In genomic region chr8:83875656-83876040, GRCm38 (mm10) we compare ENCODE assay signal across 9 mouse cellular contexts. TPM values are rescaled to one million over a fixed set of nuclear protein-coding genes. Genes with fewer than 3 reads are reported as not detected.
DNase-seq lines count a peak whose midpoint lies in the region; ATAC-seq lines count a peak whose summit lies in the region.
"Had no signal": no experiment of that assay in that cellular context is flagged by ENCODE, and none has a peak within 500 bp of the region (broad histone marks: within the 10 kb centered on the region; RNA-seq: fewer than 3 reads in every experiment).

No protein-coding gene starts in this region.

- H3K4me1 ChIP-seq in kidney, embryonic 15.5 days, result peaks cover 25% of the 10 kb centered on the region
- H3K4me1 ChIP-seq in heart, embryonic 14.5 days (ENCODE audit: control insufficient read depth in 2 of 2, insufficient read depth in 2 of 2, low read length in 2 of 2), result peaks cover 10 to 13% of the 10 kb centered on the region in 2 experiments; a peak in 2 of 4 replicates
- peaks cover 15% of the 10 kb centered on the region for H3K4me1 ChIP-seq in limb, embryonic 13.5 days
- peaks cover 10% of the 10 kb centered on the region for H3K4me1 ChIP-seq in neural tube, embryonic 14.5 days (ENCODE audit: control insufficient read depth, insufficient read depth, low read length)

- H3K27ac ChIP-seq in kidney, embryonic 15.5 days, result peak overlapping the region; percentile 70
- H3K27ac ChIP-seq in heart, embryonic 14.5 days (replicated peaks in 1 of 2; ENCODE audit: control insufficient read depth in 1 of 2, insufficient read depth in 1 of 2, low read depth in 2 of 2, low read length in 2 of 2), result no peak overlapping the region
- H3K27ac ChIP-seq in limb, embryonic 13.5 days, result peak overlapping the region; percentile 84; the same call in 1 of the 2 replicates
- peak overlapping the region; percentile 87; the same call in 1 of the 2 replicates for H3K27ac ChIP-seq in neural tube, embryonic 14.5 days (ENCODE audit: low read depth, low read length)

- ATAC-seq in kidney, embryonic 15.5 days (replicated peaks; ENCODE audit: low FRiP score), result peak; percentile 28; the same call in 1 of the 2 replicates
- ATAC-seq in heart, embryonic 14.5 days (ENCODE audit: insufficient number of reproducible peaks, insufficient read depth, low FRiP score, low read depth), result no peak
- peak; percentile 39 for ATAC-seq in limb, embryonic 13.5 days (ENCODE audit: low FRiP score, low read depth)
- peak; percentile 50; the same call in 1 of the 2 replicates for ATAC-seq in neural tube, embryonic 14.5 days (ENCODE audit: low read depth)
- no peak for ATAC-seq in CD4-positive, CD25-positive, alpha-beta regulatory T cell, adult 4 months

- peak overlapping the region; percentile 71 for H3K4me3 ChIP-seq in kidney, embryonic 15.5 days (replicated peaks)
- H3K4me3 ChIP-seq in heart, embryonic 14.5 days (ENCODE audit: control insufficient read depth in 1 of 2, insufficient read depth in 1 of 2, low read depth in 1 of 2, low read length in 2 of 2), result peak overlapping the region; percentile 70 to 82
- peak overlapping the region; percentile 70 for H3K4me3 ChIP-seq in limb, embryonic 13.5 days
- H3K4me3 ChIP-seq in neural tube, embryonic 14.5 days (ENCODE audit: low read depth, low read length), result peak overlapping the region; percentile 62

- peak overlapping the region; percentile 70 for H3K9ac ChIP-seq in kidney, embryonic 15.5 days
- peak overlapping the region; percentile 73; the same call in 1 of the 2 replicates for H3K9ac ChIP-seq in heart, embryonic 14.5 days (ENCODE audit: low read length)
- H3K9ac ChIP-seq in limb, embryonic 13.5 days, result peak overlapping the region; percentile 87
- peak overlapping the region; percentile 83 for H3K9ac ChIP-seq in neural tube, embryonic 14.5 days (replicated peaks; ENCODE audit: low read depth, low read length)

- H3K27me3 ChIP-seq in kidney, embryonic 15.5 days, result peaks cover 22% of the 10 kb centered on the region
- peaks cover 10% of the 10 kb centered on the region for H3K27me3 ChIP-seq in heart, embryonic 14.5 days (ENCODE audit: control insufficient read depth, insufficient read depth, low read length)
- peaks cover 13% of the 10 kb centered on the region for H3K27me3 ChIP-seq in limb, embryonic 13.5 days
- H3K27me3 ChIP-seq in neural tube, embryonic 14.5 days (ENCODE audit: control insufficient read depth, insufficient read depth, low read length), result no peaks in the 10 kb centered on the region

- DNase-seq in kidney, postnatal 10 days, result no peak
- peak; percentile 77 for DNase-seq in cerebellum, adult 9-10 months
- DNase-seq in adrenal gland, postnatal 10 days, result no peak

- no peaks in the 10 kb centered on the region for H3K9me3 ChIP-seq in kidney, embryonic 15.5 days (replicated peaks)
- peaks cover 2% of the 10 kb centered on the region; the same call in 1 of the 2 replicates for H3K9me3 ChIP-seq in heart, embryonic 14.5 days (ENCODE audit: control insufficient read depth, low read length)
- peaks cover 7% of the 10 kb centered on the region; the same call in 1 of the 2 replicates for H3K9me3 ChIP-seq in limb, embryonic 13.5 days
- no peaks in the 10 kb centered on the region for H3K9me3 ChIP-seq in neural tube, embryonic 14.5 days (ENCODE audit: control insufficient read depth, low read length)

- H3K4me2 ChIP-seq in kidney, embryonic 15.5 days, result peak overlapping the region; percentile 99
- peak overlapping the region; percentile 95 for H3K4me2 ChIP-seq in heart, embryonic 14.5 days (ENCODE audit: low read length)
- H3K4me2 ChIP-seq in limb, embryonic 13.5 days (replicated peaks), result peak overlapping the region; percentile 87
- H3K4me2 ChIP-seq in neural tube, embryonic 14.5 days (ENCODE audit: low read depth, low read length), result peak overlapping the region; percentile 91

- H3K36me3 ChIP-seq in kidney, embryonic 15.5 days, result no peaks in the 10 kb centered on the region
- no peaks in the 10 kb centered on the region for H3K36me3 ChIP-seq in heart, embryonic 14.5 days (ENCODE audit: control insufficient read depth, insufficient read depth, low read length)
- H3K36me3 ChIP-seq in limb, embryonic 13.5 days, result no peaks in the 10 kb centered on the region
- no peaks in the 10 kb centered on the region for H3K36me3 ChIP-seq in neural tube, embryonic 14.5 days (ENCODE audit: control insufficient read depth, insufficient read depth, low read length)
- H3K36me3 ChIP-seq: G1E had no signal

- WGBS in kidney, embryonic 15.5 days, result 0% methylated on average over 10 of the region's 11 CpGs
- 2% methylated on average over 10 of the region's 11 CpGs for WGBS in heart, embryonic 14.5 days
- WGBS in limb, embryonic 13.5 days, result 0% methylated on average over 8 of the region's 11 CpGs
- under 1% methylated on average over 9 of the region's 11 CpGs for WGBS in neural tube, embryonic 14.5 days

RNA-seq across cellular contexts. Expression of gene Adgrl1, which starts 24.3 kb away (rescaled TPM):
- polyA plus RNA-seq in kidney, embryonic 15.5 days (2015; fragmentation: Nextera tagmentation; extraction: Ambion mirVana), result 17.8 and 18.8 TPM in 2 replicates
- 10.4 and 13.0 TPM in 2 replicates for polyA plus RNA-seq in heart, embryonic 14.5 days (2014; fragmentation: Nextera tagmentation; extraction: Ambion mirVana)
- 28.1 and 29.3 TPM in 2 replicates for polyA plus RNA-seq in limb, embryonic 13.5 days (2015; fragmentation: Nextera tagmentation; extraction: Ambion mirVana)
- 60.8 and 75.0 TPM in 2 replicates for polyA plus RNA-seq in neural tube, embryonic 14.5 days (2014; fragmentation: Nextera tagmentation; extraction: Ambion mirVana)
- polyA plus RNA-seq in CD4-positive, CD25-positive, alpha-beta regulatory T cell, adult 4 months (2017; shearing (Covaris generic)), result 10 to 100 TPM in 1 of 2 experiments, 1 to 10 TPM in 1; 8.9 to 11.5 TPM
- 10 to 100 TPM; 48.7 to 60.4 TPM for total RNA-seq in adrenal gland, postnatal 10 days (2021)

Comparison
In these comparisons a context has a peak if more than half of its experiments do, and no peak if none do; other contexts are left out.
1. ATAC-seq: peak in kidney, embryonic 15.5 days (single experiment), limb, embryonic 13.5 days (single experiment) and neural tube, embryonic 14.5 days (single experiment); none in heart, embryonic 14.5 days (single experiment) and CD4-positive, CD25-positive, alpha-beta regulatory T cell, adult 4 months (single experiment).
2. H3K27ac ChIP-seq: peak in kidney, embryonic 15.5 days (single experiment), limb, embryonic 13.5 days (single experiment) and neural tube, embryonic 14.5 days (single experiment); none in heart, embryonic 14.5 days (0 of 2).
3. Peak in every context shown above with its lines, with median percentiles within 50 percentile points of each other: H3K4me2 ChIP-seq, H3K4me3 ChIP-seq and H3K9ac ChIP-seq.